Mouse (Mus musculus): ENCODE data around the gene Hpse2.

DNA sequence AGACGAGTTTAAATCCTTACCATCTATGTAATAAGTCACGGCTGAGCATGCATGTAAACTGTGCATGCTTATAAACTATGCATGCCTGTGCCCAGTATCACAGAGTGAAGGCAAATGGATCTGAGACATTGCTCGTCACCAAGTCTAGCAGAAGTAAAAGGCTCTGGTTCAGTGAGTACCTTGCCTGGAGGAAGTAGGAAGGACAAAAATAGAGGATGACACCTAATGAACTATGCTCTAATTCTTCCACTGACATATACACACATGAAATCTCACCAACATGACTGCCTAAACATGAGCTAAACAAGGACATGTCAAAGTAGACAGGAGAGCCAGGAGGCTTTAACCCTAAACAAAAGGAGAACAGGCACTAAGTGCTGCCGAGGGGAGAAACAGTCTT, 391.7 kb downstream of the Hpse2 start:
- TF ChIP-seq CTCF (IDR thresholded peaks at IDR 0.05; ENCODE audit: insufficient read depth, low read length) (no peak), POLR2A (IDR thresholded peaks at IDR 0.05; ENCODE audit: borderline replicate concordance, extremely low read depth, low read depth, low read length) (no peak)
